Mouse (Mus musculus): Measurements from ENCODE around the gene Frrs1. TPM values are rescaled to one million over a fixed set of nuclear protein-coding genes. Genes with fewer than 3 reads are reported as not detected.

Frrs1 gene
- polyA plus RNA-seq, 1 experiment = 23.4 TPM

GRCm38 (mm10) chr3:116950665-116951115, 91.4 kb downstream of the Frrs1 start:
- no peak overlapping the region for H3K4me3 ChIP-seq (replicated peaks; ENCODE audit: extremely low read depth, low read depth, low read length)
- 57% methylated on average over 6 of the region's 6 CpGs for WGBS
- no peak for DNase-seq
- peaks cover 10% of the 10 kb centered on the region for H3K4me1 ChIP-seq (ENCODE audit: control insufficient read depth, insufficient read depth, low read length)
- TF ChIP-seq CTCF (IDR thresholded peaks at IDR 0.05; ENCODE audit: insufficient read depth, low read length) (no peak), POLR2A (IDR thresholded peaks at IDR 0.05; ENCODE audit: borderline replicate concordance, extremely low read depth, low read depth, low read length) (no peak)

- WGBS = 41% methylated on average over 3 of the region's 3 CpGs
- no peak for TF ChIP-seq CTCF (IDR thresholded peaks at IDR 0.05; ENCODE audit: insufficient read depth, low read length)
- no peak for TF ChIP-seq POLR2A (IDR thresholded peaks at IDR 0.05; ENCODE audit: borderline replicate concordance, extremely low read depth, low read depth, low read length)
- Histone ChIP-seq H3K4me1 (ENCODE audit: control insufficient read depth, insufficient read depth, low read length) (peaks cover 10% of the 10 kb centered on the region), H3K4me3 (replicated peaks; ENCODE audit: extremely low read depth, low read depth, low read length) (no peak overlapping the region)
- DNase-seq = no peak
Measured at GRCm38 (mm10) chr3:116951489-116951888, 92.2 kb downstream of the Frrs1 start.

- H3K4me3 ChIP-seq (replicated peaks; ENCODE audit: extremely low read depth, low read depth, low read length) = no peak overlapping the region
- DNase-seq = no peak
- H3K4me1 ChIP-seq (ENCODE audit: control insufficient read depth, insufficient read depth, low read length) = peaks cover 10% of the 10 kb centered on the region
- WGBS = 65% methylated on average over 8 of the region's 8 CpGs
- TF ChIP-seq POLR2A (IDR thresholded peaks at IDR 0.05; ENCODE audit: borderline replicate concordance, extremely low read depth, low read depth, low read length) (no peak), CTCF (IDR thresholded peaks at IDR 0.05; ENCODE audit: insufficient read depth, low read length) (no peak)
Measured at GRCm38 (mm10) chr3:116952242-116952899, 93.1 kb downstream of the Frrs1 start.

- 69% methylated on average over 6 of the region's 6 CpGs for WGBS
- TF ChIP-seq CTCF (IDR thresholded peaks at IDR 0.05; ENCODE audit: insufficient read depth, low read length) (no peak), POLR2A (IDR thresholded peaks at IDR 0.05; ENCODE audit: borderline replicate concordance, extremely low read depth, low read depth, low read length) (no peak)
- H3K4me1 ChIP-seq (ENCODE audit: control insufficient read depth, insufficient read depth, low read length) = peaks cover 10% of the 10 kb centered on the region
Measured at GRCm38 (mm10) chr3:116953366-116953765, 94.1 kb downstream of the Frrs1 start.

GRCm38 (mm10) chr3:116955061-116955460, 95.8 kb downstream of the Frrs1 start:
- TF ChIP-seq POLR2A (IDR thresholded peaks at IDR 0.05; ENCODE audit: borderline replicate concordance, extremely low read depth, low read depth, low read length) (no peak), CTCF (IDR thresholded peaks at IDR 0.05; ENCODE audit: insufficient read depth, low read length) (no peak)
- Histone ChIP-seq H3K4me3 (replicated peaks; ENCODE audit: extremely low read depth, low read depth, low read length) (no peak overlapping the region), H3K4me1 (ENCODE audit: control insufficient read depth, insufficient read depth, low read length) (peaks cover 13% of the 10 kb centered on the region)
- WGBS = 60% methylated on average over 6 of the region's 6 CpGs
- DNase-seq = no peak

More at GRCm38 (mm10) chr3:116953366-116953765, 94.1 kb downstream of the Frrs1 start:
- DNase-seq = no peak
- H3K4me3 ChIP-seq (replicated peaks; ENCODE audit: extremely low read depth, low read depth, low read length) = no peak overlapping the region

Other genes with a start within 250 kb of the Frrs1 start
- 4.0 and 6.2 TPM in 2 replicates for gene Trmt13, start 244.9 kb upstream of the Frrs1 start, polyA plus RNA-seq (2012; rRNA removed)
- 20.0 and 27.3 TPM in 2 replicates for gene Mfsd14a, start 196.8 kb upstream of the Frrs1 start, polyA plus RNA-seq (2012; rRNA removed)
- gene Gm43191, start 178.2 kb upstream of the Frrs1 start, polyA plus RNA-seq (2012; rRNA removed) = not detected in 2 replicates
- gene Slc35a3, start 146.6 kb upstream of the Frrs1 start, polyA plus RNA-seq (2012; rRNA removed) = 6.3 and 7.5 TPM in 2 replicates
- 4.2 and 9.2 TPM in 2 replicates for gene Agl, start 51.3 kb upstream of the Frrs1 start, polyA plus RNA-seq (2012; rRNA removed)
- gene 4930455H04Rik, start 108.8 kb downstream of the Frrs1 start, polyA plus RNA-seq (2012; rRNA removed) = not detected in 2 replicates
- 5.6 and 10.5 TPM in 2 replicates for gene Palmd, start 109.5 kb downstream of the Frrs1 start, polyA plus RNA-seq (2012; rRNA removed)

All from lung, adult 2 months (tissue).